Mouse (Mus musculus): ENCODE measurements around the gene Zc3h13. TPM values are rescaled to one million over a fixed set of nuclear protein-coding genes. Genes with fewer than 3 reads are reported as not detected.

Gene Zc3h13
- polyA plus RNA-seq, 1 experiment from 2014 or later: 22.8 TPM

GRCm38 (mm10) chr14:75375006-75375598 is 90.9 kb downstream of the Zc3h13 start:
- H3K9me3 ChIP-seq (replicated peaks): no peaks in the 10 kb centered on the region
- ATAC-seq (ENCODE audit: insufficient number of reproducible peaks, low FRiP score): no peak
- no peaks in the 10 kb centered on the region for H3K36me3 ChIP-seq
- no peaks in the 10 kb centered on the region for H3K27me3 ChIP-seq (replicated peaks)
- no peaks in the 10 kb centered on the region for H3K4me1 ChIP-seq (replicated peaks)
- WGBS: 66% methylated on average over 11 of the region's 11 CpGs
- H3K27ac ChIP-seq (ENCODE audit: poor library complexity, severe bottlenecking): no peak overlapping the region
- H3K9ac ChIP-seq: no peak overlapping the region
- H3K4me3 ChIP-seq: no peak overlapping the region
- no peak overlapping the region for H3K4me2 ChIP-seq

GRCm38 (mm10) chr14:75376256-75376655 is 92.1 kb downstream of the Zc3h13 start:
- no peaks in the 10 kb centered on the region for H3K27me3 ChIP-seq (replicated peaks)
- H3K4me1 ChIP-seq (replicated peaks): no peaks in the 10 kb centered on the region
- 38% methylated on average over 2 of the region's 2 CpGs for WGBS
- no peak overlapping the region for H3K4me3 ChIP-seq
- no peaks in the 10 kb centered on the region for H3K9me3 ChIP-seq (replicated peaks)
- no peak overlapping the region for H3K27ac ChIP-seq (ENCODE audit: poor library complexity, severe bottlenecking)
- ATAC-seq (ENCODE audit: insufficient number of reproducible peaks, low FRiP score): no peak
- H3K36me3 ChIP-seq: no peaks in the 10 kb centered on the region
- no peak overlapping the region for H3K9ac ChIP-seq
- H3K4me2 ChIP-seq: no peak overlapping the region

GRCm38 (mm10) chr14:75377612-75378011 is 93.4 kb downstream of the Zc3h13 start:
- no peak for ATAC-seq (ENCODE audit: insufficient number of reproducible peaks, low FRiP score)
- 78% methylated on average over 7 of the region's 7 CpGs for WGBS
- H3K9ac ChIP-seq: no peak overlapping the region
- no peaks in the 10 kb centered on the region for H3K27me3 ChIP-seq (replicated peaks)
- H3K27ac ChIP-seq (ENCODE audit: poor library complexity, severe bottlenecking): no peak overlapping the region
- no peaks in the 10 kb centered on the region for H3K9me3 ChIP-seq (replicated peaks)
- no peak overlapping the region for H3K4me2 ChIP-seq
- H3K4me1 ChIP-seq (replicated peaks): no peaks in the 10 kb centered on the region
- no peaks in the 10 kb centered on the region for H3K36me3 ChIP-seq
- no peak overlapping the region for H3K4me3 ChIP-seq

Small RNA genes lying within 50 kb of the gene (microRNA-seq; reads per million reads assigned to microRNA genes)
- gene Gm44482: not detected

Other genes with a start within 250 kb of the Zc3h13 start
- gene Lrrc63, start 153.5 kb upstream of the Zc3h13 start, polyA plus RNA-seq (2016; fragmentation: Nextera tagmentation; extraction: Ambion mirVana): not detected in 2 replicates
- 36.1 and 37.2 TPM in 2 replicates for gene Lcp1, start 153.3 kb upstream of the Zc3h13 start, polyA plus RNA-seq (2016; fragmentation: Nextera tagmentation; extraction: Ambion mirVana)
- 0.15 and 0.87 TPM in 2 replicates for gene Cpb2, start 42.1 kb upstream of the Zc3h13 start, polyA plus RNA-seq (2016; fragmentation: Nextera tagmentation; extraction: Ambion mirVana)
- gene Siah3, start 171.6 kb downstream of the Zc3h13 start, polyA plus RNA-seq (2016; fragmentation: Nextera tagmentation; extraction: Ambion mirVana): 0.05 TPM in 1 of 2 replicates, not detected in the other

All from heart, embryonic 12.5 days (tissue).